Mouse (Mus musculus): ENCODE data around the gene Cacna1c. TPM values are rescaled to one million over a fixed set of nuclear protein-coding genes. Genes with fewer than 3 reads are reported as not detected.

Cacna1c gene
- total RNA-seq, 2 experiments from 2014 or later: 233 to 249 TPM

GRCm38 (mm10) chr6:119052366-119052765 is 143.9 kb downstream of the Cacna1c start:
- DNase-seq: no peak

GRCm38 (mm10) chr6:119051721-119052120 is 144.5 kb downstream of the Cacna1c start:
- peak; percentile 56 for DNase-seq

GRCm38 (mm10) chr6:119047340-119047739 is 148.9 kb downstream of the Cacna1c start:
- DNase-seq: no peak

GRCm38 (mm10) chr6:119045498-119045897 is 150.7 kb downstream of the Cacna1c start:
- DNase-seq: no peak

- DNase-seq: no peak
Measured at GRCm38 (mm10) chr6:119044148-119044547, 152.1 kb downstream of the Cacna1c start.

GRCm38 (mm10) chr6:119042803-119043202 is 153.4 kb downstream of the Cacna1c start:
- DNase-seq: no peak

GRCm38 (mm10) chr6:119040961-119041360 is 155.3 kb downstream of the Cacna1c start:
- no peak for DNase-seq

- no peak for DNase-seq
Measured at GRCm38 (mm10) chr6:119039815-119040214, 156.4 kb downstream of the Cacna1c start.

GRCm38 (mm10) chr6:119039293-119039692 is 156.9 kb downstream of the Cacna1c start:
- no peak for DNase-seq

- peak; percentile 51 for DNase-seq
Measured at GRCm38 (mm10) chr6:119037815-119038214, 158.4 kb downstream of the Cacna1c start.

GRCm38 (mm10) chr6:119037047-119037446 is 159.2 kb downstream of the Cacna1c start:
- no peak for DNase-seq

- DNase-seq: no peak
Measured at GRCm38 (mm10) chr6:119035361-119035760, 160.9 kb downstream of the Cacna1c start.

- no peak for DNase-seq
Measured at GRCm38 (mm10) chr6:119034947-119035346, 161.3 kb downstream of the Cacna1c start.

- no peak for DNase-seq
Measured at GRCm38 (mm10) chr6:119027880-119028279, 168.3 kb downstream of the Cacna1c start.

GRCm38 (mm10) chr6:119022850-119023249 is 173.4 kb downstream of the Cacna1c start:
- DNase-seq: no peak

GRCm38 (mm10) chr6:119021226-119021625 is 175.0 kb downstream of the Cacna1c start:
- no peak for DNase-seq

GRCm38 (mm10) chr6:119018956-119019355 is 177.3 kb downstream of the Cacna1c start:
- no peak for DNase-seq

- DNase-seq: no peak
Measured at GRCm38 (mm10) chr6:119018256-119018655, 178.0 kb downstream of the Cacna1c start.

GRCm38 (mm10) chr6:119017498-119017897 is 178.7 kb downstream of the Cacna1c start:
- no peak for DNase-seq

GRCm38 (mm10) chr6:119015346-119015745 is 180.9 kb downstream of the Cacna1c start:
- no peak for DNase-seq

GRCm38 (mm10) chr6:119013168-119014098 is 182.8 kb downstream of the Cacna1c start:
- DNase-seq: no peak

GRCm38 (mm10) chr6:119010875-119011274 is 185.3 kb downstream of the Cacna1c start:
- DNase-seq: no peak

- DNase-seq: no peak
Measured at GRCm38 (mm10) chr6:119009526-119009925, 186.7 kb downstream of the Cacna1c start.

GRCm38 (mm10) chr6:119008638-119009166 is 187.5 kb downstream of the Cacna1c start:
- DNase-seq: no peak
